Mouse (Mus musculus) heart, adult 2 months (tissue): Measurements from ENCODE around the gene Eepd1.

Source experiments
- CTCF ChIP-seq: fragments of 200-600 bp; IDR thresholded peaks from 2 replicates; pipeline ENCODE4 v1.8.1; 2022; ENCODE audit warnings: antibody characterized with exemption, mild to moderate bottlenecking, moderate library complexity
- POLR2A ChIP-seq: fragments of 200-500 bp; IDR thresholded peaks from 2 replicates; pipeline ENCODE4 v1.6.1; 2011; ENCODE audit warnings: mild to moderate bottlenecking, low read depth, low read length, control low read depth; ENCODE audit not compliant: insufficient read depth

- TF ChIP-seq CTCF: no peak
- TF ChIP-seq POLR2A: no peak
Observed at GRCm38 (mm10) chr9:25490278-25491145, 9.2 kb downstream of the Eepd1 start.
